ENCODE assay signal across 8 mouse cellular contexts in the genomic region with DNA sequence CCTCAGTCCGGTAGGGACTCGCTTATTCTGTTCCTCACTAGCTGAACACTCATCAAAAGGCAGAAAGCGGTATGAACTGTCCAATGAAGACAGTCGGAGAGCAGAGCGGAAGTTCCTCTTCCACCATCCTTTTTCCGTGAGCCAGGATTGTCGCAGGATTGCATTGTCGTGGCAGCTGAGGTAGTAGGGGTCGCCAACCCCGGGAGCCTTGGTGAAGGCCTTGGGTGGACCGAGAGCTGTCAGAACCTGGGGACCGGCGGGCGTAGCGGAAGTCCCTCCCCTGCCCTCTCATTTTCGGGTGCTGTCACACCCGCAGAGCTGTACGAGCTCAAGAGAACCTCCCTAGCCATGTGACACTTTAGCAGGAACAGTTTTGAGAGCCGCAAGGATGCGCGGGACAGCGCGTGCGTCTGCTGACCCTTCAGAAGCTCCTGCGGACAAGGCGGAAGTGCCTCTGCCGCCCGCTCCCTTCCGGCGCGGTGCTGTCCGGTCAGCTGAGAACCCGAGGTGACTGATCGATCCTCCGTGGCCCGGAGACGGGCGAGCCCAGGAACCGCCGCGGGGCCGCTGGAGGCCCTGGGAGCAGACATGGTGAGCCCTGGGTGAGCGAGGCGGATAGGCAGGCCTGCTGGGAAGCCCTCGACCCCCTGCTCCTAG. TPM values are rescaled to one million over a fixed set of nuclear protein-coding genes. Genes with fewer than 3 reads are reported as not detected.
DNase-seq lines count a peak whose midpoint lies in the region; ATAC-seq lines count a peak whose summit lies in the region.

A gene (plus strand): TSS at position 402 of the 657 bp plus-strand sequence.

- no peaks in the 10 kb centered on the region for H3K27me3 ChIP-seq in intestine, embryonic 15.5 days (replicated peaks)

- no peaks in the 10 kb centered on the region for H3K9me3 ChIP-seq in intestine, embryonic 15.5 days

- peaks cover 10% of the 10 kb centered on the region for H3K36me3 ChIP-seq in intestine, embryonic 15.5 days

- H3K9ac ChIP-seq in intestine, embryonic 15.5 days = peak within 1 kb of the TSS; percentile 78

- peak within 1 kb of the TSS; percentile 87 for H3K4me2 ChIP-seq in intestine, embryonic 15.5 days (replicated peaks)

- peak; percentile 82 for DNase-seq in adrenal gland, postnatal 14 days
- peak; percentile 77 for DNase-seq in embryo, embryonic 9.5 days (ENCODE audit: extremely low spot score)
- peak; percentile 58 to 62 for DNase-seq in gastrocnemius, postnatal 36 days
- peak; percentile 62 to 65 for DNase-seq in left cerebral cortex, postnatal 14 days (ENCODE audit: low spot score in 2 of 2)
- peak; percentile 58 for DNase-seq in right cerebral cortex, postnatal 14 days
- DNase-seq in urinary bladder, postnatal 4 days (ENCODE audit: low spot score in 2 of 2) = peak; percentile 58 to 65

- peak within 1 kb of the TSS; percentile 62 for H3K4me3 ChIP-seq in intestine, embryonic 15.5 days (replicated peaks)

- ATAC-seq in intestine, embryonic 15.5 days = peak; percentile 97
- ATAC-seq in megakaryocyte-erythroid progenitor cell, adult 5-6 weeks (replicated peaks; ENCODE audit: low FRiP score, low TSS enrichment, poor library complexity, severe bottlenecking) = peak; percentile 97

- no peaks in the 10 kb centered on the region for H3K4me1 ChIP-seq in intestine, embryonic 15.5 days (replicated peaks)

- 4% methylated on average over 44 of the region's 45 CpGs for WGBS in intestine, embryonic 15.5 days

- intact Hi-C loops in gastrocnemius, postnatal 36 days (cut with DNase I) = no loop called here
- intact Hi-C loops in left cerebral cortex, postnatal 14 days (cut with DNase I) = no loop called here

- H3K27ac ChIP-seq in intestine, embryonic 15.5 days = peak within 1 kb of the TSS; percentile 70

RNA-seq across cellular contexts. Expression of the gene that starts here (rescaled TPM):
- total RNA-seq in adrenal gland, postnatal 14 days (2021) = 7.9 and 8.2 TPM in 2 replicates
- total RNA-seq in gastrocnemius, postnatal 36 days (2021) = 1 to 10 TPM; 1.6 to 2.3 TPM
- 4.2 and 5.4 TPM in 2 replicates for polyA plus RNA-seq in intestine, embryonic 15.5 days (2015; fragmentation: Nextera tagmentation; extraction: Ambion mirVana)
- 10 to 100 TPM in 1 of 2 experiments, 1 to 10 TPM in 1; 9.8 to 11.4 TPM for total RNA-seq in left cerebral cortex, postnatal 14 days (2021)
- 4.0 and 5.3 TPM in 2 replicates for total RNA-seq in megakaryocyte-erythroid progenitor cell, adult 5-6 weeks (2014; fragmentation: Nextera tagmentation)
- 3.5 and 11.3 TPM in 2 replicates for total RNA-seq in megakaryocyte-erythroid progenitor cell, adult 5-6 weeks (2017)

Comparison
In these comparisons a context has a peak if more than half of its experiments do, and no peak if none do; other contexts are left out.
1. Peak in every context shown above with its lines: DNase-seq, ATAC-seq, H3K4me3 ChIP-seq and H3K27ac ChIP-seq.